Mouse (Mus musculus) cerebellum, postnatal 4 days (tissue): ENCODE results near the gene Tchhl1.

Experiments
- DNase-seq, 2 experiments: peaks; one replicate each; pipeline ENCODE4 v3.0.0; 2022; ENCODE audit warnings: low spot score in 2 of 2, mixed read lengths in 1 of 2

Tchhl1 gene

DNA sequence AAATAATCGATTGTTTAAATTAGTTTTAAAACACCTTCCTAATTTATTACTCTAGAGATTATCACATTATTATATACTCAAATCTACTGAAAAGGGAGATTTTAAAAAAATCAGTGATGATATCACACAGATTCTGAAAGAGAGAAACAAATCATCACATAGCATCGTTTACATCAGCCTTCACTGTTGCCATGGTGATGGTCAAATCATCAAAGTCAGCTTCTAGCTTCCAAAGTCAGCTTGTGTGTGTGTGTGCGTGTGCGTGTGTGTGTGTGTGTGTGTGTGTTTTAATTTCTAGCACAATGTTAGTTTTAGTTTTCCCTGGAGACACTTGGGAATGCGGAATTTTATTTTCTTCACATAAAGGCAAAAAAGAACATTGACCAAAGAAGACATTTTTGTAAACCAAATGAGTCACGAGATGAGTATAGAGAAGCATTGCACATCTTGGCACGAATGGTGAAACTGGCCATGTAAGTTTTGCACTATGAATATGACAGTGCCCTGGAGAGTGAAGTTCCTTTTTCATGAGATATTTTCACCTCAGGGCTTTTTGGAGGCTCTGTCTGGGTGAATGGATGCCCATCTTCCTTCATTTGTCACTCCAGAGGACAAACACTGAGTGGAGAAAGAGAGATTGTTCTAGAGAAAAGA lies 36.1 kb downstream of the Tchhl1 start:
- no peak for DNase-seq

DNA sequence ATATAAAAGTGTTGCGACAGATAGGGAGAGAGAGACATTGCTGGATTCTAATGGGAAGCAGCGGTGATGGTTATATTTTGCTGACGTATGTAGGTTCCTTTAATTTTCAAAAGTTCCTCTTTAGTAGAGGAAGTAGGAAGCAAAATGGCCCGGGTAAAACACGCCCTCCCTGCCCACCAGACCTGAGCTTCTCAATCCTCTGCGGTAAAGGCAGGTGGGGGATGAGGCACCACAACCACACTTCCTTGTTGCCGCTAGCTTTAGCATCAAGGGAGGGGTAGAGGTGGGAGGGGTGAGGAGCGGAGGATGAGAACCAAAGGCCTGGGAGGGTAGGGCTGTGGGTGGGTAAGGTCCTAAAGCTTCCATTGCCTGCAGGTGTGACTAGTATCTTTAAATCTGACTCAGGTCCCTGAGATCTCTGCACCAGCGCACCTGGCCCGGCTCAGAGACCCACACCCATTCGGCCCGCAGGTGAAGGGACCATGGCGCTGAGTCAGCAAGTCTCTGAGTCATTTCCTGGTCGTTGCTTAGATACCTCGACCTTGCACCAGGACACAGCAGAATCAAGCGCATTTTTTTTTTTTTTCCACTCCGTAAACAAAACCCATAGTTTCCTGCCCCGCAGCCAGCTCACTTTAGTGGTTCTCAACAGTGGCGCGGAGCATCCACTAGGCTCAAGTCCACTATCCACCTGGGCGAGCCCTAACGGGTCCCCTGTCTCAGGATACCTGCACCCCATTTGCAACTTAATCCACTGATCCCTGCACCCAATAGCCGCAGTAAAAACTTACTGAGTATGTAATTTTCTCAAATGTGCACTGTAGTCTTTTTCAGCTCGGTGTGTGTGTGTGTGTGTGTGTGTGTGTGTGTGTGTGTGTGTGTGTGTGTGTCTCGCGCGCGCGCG lies 37.7 kb downstream of the Tchhl1 start:
- DNase-seq = no peak

DNA sequence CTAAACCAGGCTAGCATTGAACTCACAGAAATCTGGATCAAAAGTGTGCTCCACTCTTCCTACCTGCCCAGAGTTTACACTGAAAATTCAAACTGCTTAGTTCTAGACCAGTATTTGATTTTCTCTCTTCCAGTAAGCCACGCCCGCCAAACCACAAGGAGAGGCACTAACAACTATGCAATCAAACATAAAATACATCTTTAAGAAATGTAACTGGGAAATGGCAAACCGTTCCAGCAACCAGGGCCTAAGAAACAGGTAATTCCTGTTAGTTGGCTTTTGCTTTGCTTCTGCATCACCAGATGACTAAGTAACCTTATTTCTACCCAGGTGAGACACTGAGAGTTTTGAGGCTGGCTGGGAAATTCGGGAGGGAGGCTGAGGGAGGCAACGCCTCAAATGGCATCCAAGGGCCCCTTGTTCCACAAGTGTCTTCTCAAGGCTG lies 38.3 kb downstream of the Tchhl1 start:
- DNase-seq = no peak

DNA sequence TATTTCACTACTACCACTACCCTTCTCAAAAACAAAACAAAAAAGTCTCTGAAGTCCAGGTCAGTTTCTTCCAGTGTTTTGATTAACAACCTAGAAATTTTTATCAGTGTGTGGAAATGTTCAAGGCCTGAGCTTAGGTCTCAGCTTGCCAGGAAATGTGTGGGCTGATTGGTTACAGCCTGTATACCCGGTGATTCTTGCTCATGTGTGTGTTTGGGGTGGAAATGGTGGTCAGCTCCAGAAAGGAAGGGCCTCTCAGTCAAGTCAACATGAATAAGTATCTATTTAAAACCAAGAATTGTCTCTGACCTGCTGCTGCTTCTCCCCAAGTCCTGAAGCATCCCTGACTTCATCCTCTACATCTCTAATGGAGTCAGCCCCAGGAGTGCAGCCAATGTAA lies 40.7 kb downstream of the Tchhl1 start:
- DNase-seq = no peak

DNA sequence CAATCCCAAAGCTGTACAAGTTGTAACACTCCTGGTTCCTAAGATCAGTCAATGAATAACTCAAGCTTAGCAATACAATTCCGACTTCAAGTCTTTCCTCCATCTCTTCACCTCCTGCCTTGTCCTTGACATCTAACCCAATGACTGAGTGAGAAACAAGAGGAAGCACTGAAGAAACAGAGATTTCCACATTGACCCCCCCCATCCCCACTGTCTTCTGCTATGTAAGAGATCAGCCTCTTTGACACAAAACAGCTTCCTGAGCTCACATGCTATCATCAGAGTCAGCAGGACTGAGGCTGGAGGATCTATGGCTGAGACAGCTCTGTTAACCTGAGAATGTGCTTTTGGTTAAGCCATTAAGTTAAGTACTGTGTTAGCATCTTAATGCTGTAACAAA lies 42.5 kb downstream of the Tchhl1 start:
- DNase-seq = no peak

DNA sequence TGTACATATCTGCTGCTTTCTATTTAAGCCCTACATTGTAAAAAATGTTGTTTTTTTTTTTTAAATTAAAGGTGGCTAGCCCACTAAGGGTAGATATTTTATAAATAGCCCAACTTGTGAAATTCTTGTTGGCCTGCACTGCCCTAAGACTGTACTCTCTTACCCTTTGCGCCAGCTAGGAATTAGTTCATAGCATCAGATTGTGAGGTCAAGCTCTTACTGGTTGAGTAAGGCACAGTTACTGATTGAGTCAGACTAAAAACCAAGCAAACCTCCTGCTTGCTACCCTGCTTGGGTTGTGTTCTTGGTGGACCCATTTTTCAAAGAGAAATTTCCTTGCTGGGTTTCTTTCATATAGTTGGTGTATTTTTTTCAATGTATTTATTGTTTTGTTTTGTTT lies 43.2 kb downstream of the Tchhl1 start:
- DNase-seq = no peak

DNA sequence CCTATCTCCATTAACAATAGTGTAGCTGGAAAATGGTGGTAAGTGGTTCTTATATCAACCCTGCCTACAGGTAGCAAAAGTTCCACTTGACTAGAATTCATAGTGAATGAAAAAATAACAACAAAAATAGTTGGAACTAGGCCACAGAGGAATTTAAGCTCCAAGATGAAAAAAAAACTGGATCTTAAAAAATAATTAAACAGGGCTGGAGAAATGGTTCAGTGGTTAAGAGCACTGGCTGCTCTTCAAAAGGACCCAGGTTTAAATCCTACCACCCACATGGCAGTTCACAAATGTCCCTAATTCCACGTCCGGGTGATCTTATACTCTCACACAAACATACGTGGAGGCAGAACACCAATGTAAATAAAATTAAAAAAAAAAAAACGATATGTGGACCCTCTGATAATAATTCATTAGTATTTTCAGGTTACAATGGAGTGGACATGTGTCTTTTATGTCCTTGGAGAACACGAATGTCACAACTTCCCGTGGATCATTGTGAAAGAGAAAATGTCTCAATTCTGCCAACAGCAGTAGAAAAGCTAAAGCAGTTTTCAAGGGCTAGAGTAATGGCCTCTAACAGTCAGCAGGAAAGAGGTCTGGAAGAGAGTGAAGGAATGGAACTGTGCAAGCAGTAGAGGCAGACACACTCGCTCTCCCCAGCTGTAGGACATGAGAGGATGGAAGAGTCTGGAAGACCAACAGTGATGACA lies 44.0 kb downstream of the Tchhl1 start:
- DNase-seq = no peak

DNA sequence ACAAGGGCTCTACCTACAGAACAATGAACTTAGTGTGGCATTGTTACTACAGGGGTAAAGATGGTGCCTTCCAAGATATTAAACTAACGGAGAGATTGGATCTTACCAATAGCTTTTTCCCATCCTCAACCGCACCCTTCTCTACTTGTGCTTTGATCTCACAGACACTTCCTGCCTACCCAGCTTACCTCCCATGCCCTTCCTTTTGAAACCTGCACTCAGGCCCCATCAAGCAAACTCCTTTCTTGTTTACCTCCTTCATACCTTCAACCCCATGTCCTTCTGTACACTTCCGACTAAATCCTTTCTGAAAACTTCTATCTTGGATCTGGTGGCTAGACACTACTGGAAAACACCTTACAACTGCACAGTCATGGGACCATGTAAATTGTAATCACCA lies 46.1 kb downstream of the Tchhl1 start:
- DNase-seq = no peak

DNA sequence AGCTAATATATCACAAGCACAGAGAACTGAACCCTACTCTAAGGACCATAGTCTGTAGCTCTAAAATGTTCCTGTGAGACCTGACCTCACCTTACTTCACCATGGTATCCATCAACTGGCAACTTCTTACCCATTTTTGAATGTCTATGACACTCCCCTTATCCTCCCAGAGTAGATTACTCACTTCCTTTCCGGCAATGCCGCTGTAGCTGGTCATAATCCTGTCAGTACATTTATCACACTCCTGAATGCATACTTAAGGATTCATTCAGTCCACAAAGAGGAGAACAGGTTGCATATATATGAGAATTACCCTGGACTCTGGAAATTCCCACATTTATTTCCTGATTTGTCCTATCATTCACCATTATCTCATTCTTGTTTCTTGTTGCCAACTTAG lies 48.8 kb downstream of the Tchhl1 start:
- DNase-seq = no peak

DNA sequence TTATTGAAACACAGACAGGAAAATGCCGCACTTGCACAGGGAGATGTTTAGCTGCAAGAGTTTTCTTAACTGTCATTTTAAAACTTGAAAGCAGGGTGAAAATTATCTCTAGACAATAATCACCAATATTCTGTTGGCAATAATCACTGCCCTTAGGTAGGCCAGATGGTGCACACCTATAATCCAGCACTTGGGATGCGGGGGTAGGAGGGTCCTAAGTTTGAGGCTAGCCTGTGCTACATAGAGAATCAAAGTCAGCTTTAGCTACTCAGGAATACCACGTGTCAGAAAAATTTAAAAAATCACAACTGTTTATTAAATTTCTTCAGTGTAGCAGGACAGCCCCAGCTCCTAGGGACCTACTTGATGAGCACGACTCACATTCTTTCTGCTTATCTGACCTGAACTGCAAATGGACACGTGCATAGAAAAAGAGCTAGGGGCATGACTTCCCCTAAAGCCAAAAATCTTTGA lies 51.3 kb downstream of the Tchhl1 start:
- no peak for DNase-seq

DNA sequence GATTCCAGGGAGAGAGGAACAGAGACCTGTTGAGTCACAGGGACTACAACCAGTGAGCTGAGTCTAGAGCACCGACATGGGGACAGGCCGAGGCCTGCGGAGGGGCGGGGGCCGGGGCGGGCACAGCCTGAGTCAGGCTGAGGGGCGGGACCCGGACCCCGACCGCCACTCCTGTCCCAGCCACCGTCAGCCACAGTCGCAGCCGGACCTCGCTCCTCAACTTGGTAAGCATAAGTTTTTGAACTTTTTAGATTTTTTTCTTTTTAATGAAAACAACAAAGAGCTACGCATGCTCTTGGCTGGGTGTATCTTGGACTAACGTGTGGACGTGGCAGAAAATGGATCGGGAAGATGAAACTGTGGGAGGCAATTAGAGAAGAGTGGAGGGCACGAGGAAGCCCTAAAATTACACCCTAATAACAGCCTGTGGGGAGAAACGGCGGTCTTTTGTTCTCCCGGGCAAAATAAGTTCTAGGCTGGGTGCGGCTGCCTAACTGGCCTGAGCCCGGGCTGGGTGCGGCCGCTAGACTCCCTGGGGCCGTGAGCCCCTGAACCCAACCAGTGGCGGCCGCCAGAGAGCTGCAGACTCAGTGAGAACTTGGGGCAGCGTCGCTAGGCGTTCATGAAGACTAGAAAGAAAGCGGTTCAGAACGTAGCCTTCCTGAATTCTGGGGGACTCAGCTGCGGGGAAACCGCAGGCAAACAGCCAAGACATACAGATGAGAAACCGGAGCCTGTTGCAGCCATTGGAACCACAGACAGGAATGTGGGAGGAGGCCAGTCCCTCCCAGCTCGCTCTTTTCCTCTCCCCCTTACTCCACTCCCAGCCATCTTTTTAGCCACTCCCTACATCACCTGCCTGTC lies 52.0 kb downstream of the Tchhl1 start, which contains the start of gene S100a11:
Gene S100a11 (plus strand): TSS at position 159 of the 864 bp plus-strand sequence.
- peak in 1 of 2 experiments; percentile 4 for DNase-seq
